Mouse (Mus musculus) left cerebral cortex, postnatal 10 days (tissue): Measurements from ENCODE around the gene Sinhcaf. TPM values are rescaled to one million over a fixed set of nuclear protein-coding genes. Genes with fewer than 3 reads are reported as not detected.

Experiments
- DNase-seq, 2 experiments: peaks; one replicate each; pipeline ENCODE4 v3.0.0; 2021 to 2022; ENCODE audit warnings: low spot score in 2 of 2, mixed read lengths in 1 of 2; ENCODE audit errors: extremely low spot score in 1 of 2
- intact Hi-C: fragments of 180-260 bp; cut with DNase I; formaldehyde crosslinking; loops from one replicate; pipeline ENCODE4 v1.15.1; 2025
- total RNA-seq, 2 experiments: library from RNA; stranded (reverse); gene quantifications; 2 replicates each; pipeline ENCODE4 v1.2.3; 2021

The Sinhcaf gene
- total RNA-seq, 2 experiments from 2014 or later = 3.8 to 4.5 TPM

- intact Hi-C loops = no loop called here
- DNase-seq = no peak
Measured at GRCm38 (mm10) chr6:148902728-148903127, 43.5 kb downstream of the Sinhcaf start.

GRCm38 (mm10) chr6:148896507-148896851 is 49.8 kb downstream of the Sinhcaf start:
- DNase-seq = no peak

GRCm38 (mm10) chr6:148895773-148896506 is 50.3 kb downstream of the Sinhcaf start, which contains the start of gene Caprin2:
Caprin2 (minus strand) TSS chr6:148896237.
- intact Hi-C loops = no loop called here
- DNase-seq = peak; percentile 89 to 94

More at GRCm38 (mm10) chr6:148896507-148896851, 49.8 kb downstream of the Sinhcaf start:
- intact Hi-C loops = no loop called here

GRCm38 (mm10) chr6:148894888-148895772 is 51.1 kb downstream of the Sinhcaf start:
- intact Hi-C loops = no loop called here
- DNase-seq = peak; percentile 4 to 16

- no peak for DNase-seq
- intact Hi-C loops = no loop called here
Measured at GRCm38 (mm10) chr6:148873911-148874310, 72.4 kb downstream of the Sinhcaf start.

Other genes starting within 250 kb of the Sinhcaf start
- gene Ipo8, start 115.0 kb downstream of the Sinhcaf start, total RNA-seq = 10 to 100 TPM; 28.3 to 30.1 TPM
- gene Caprin2, start 50.2 kb downstream of the Sinhcaf start, total RNA-seq = 1 to 10 TPM; 6.2 to 8.0 TPM
- 10 to 100 TPM; 45.6 to 48.6 TPM for gene Dennd5b, start 155.2 kb upstream of the Sinhcaf start, total RNA-seq
- gene Gm10203, start 183.7 kb upstream of the Sinhcaf start, total RNA-seq = not detected
- 1 to 10 TPM; 1.6 to 2.3 TPM for gene Etfbkmt, start 193.4 kb upstream of the Sinhcaf start, total RNA-seq
- gene Amn1, start 242.2 kb upstream of the Sinhcaf start, total RNA-seq = 10 to 100 TPM; 37.8 to 39.2 TPM